Mouse (Mus musculus): ENCODE data around the gene Vmn2r95. TPM values are rescaled to one million over a fixed set of nuclear protein-coding genes. Genes with fewer than 3 reads are reported as not detected.
"Not testable (repeated sequence)": the region's sequence is repeated elsewhere in the genome, so short reads cannot be mapped to it uniquely, and the experiment has no call there.

Vmn2r95 gene
- under 1 TPM in 1 of 2 experiments, not detected in 1; 0.02 TPM for total RNA-seq (2021)
- long read RNA-seq, result 0 reads

DNA sequence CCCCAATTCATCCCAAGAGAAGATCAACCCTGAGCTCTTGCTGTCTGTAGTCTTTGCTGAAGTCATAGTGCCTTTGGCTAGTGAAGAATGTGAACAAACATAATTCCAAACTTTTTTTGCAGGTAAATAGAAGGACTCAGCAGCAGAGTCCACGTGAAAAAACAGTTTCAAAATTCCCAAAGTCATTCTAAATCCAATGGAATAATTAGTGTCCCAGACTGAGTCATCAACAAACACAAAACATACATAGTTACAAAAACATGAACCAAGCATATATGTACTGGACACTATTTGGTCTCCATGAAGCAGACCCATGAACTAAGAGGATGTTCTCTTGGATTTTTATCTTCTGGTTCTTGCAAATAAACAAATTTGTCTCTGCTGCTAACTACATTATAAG lies at the start of gene Vmn2r95:
Gene Vmn2r95 (plus strand): TSS at position 301 of the 400 bp plus-strand sequence.
- no peak for DNase-seq (ENCODE audit: low spot score in 2 of 2)

DNA sequence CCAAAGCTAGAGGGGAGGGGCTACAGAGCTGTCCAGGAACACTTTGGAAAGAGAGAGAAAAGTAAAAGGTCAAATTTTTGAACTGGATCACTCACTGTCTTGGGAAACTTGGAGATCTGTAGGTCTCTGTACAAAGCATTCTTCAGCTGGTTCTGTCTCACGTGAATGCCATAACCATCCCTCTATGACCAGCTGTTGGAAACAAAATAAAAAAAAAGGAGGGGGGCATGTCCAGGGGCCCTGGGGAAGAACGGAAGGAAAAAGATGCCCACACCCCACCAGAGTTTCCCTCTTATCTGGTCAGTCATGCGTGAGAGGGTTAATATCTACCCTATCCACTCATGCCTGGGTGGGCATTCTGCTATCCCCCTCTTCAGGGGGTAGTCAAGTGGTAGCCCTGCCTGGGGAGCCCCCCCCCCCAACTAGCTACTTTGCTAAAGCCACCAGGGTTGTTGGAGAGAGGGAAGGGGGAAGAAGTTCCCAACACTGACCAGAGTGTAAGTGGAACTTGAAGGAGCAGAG lies 31.8 kb downstream of the Vmn2r95 start:
- DNase-seq (ENCODE audit: low spot score in 2 of 2), result no peak

DNA sequence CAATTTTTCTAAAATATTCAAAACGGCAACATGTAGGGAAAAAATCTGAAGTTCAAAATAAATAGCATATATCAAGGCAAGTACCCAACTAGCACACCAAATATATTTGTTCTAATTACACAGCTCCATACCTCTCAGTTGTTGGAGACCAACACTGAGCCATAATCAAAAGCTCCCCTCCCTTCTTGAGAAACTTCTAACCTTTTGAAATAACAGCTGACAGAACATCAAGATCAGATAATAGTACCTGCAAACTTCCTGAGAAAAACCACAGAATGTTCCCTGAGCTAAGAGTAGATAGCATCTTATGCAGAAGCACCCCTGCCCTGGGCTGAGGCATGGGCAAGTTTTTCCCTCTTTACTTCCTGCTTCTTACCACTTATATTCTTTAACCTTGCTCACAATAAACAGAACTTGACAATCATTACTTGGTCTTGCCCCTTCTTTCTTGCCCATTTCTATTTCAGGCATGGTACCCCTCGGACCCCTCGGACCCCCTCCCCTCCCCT lies 34.3 kb downstream of the Vmn2r95 start:
- DNase-seq (ENCODE audit: low spot score in 2 of 2), result not testable (repeated sequence)

DNA sequence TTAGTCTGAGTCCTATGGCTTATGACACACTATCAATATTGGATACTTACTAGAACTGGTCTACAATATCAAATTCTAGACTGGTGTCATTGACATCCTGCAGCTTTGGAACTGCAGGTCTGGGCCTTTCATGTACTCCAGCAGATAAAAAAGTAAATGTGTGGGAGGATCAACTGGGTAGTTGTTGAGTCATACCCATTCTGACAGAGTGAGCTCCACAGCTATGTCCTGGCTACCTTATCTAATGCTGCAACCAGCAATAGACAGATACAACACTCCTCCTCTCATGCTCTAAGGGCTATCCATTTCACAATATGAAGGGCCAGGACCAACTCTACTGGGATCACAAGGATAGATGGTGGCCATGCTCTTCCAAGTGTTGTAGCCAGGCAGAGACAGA lies 38.8 kb downstream of the Vmn2r95 start:
- no peak for DNase-seq (ENCODE audit: low spot score in 2 of 2)

DNA sequence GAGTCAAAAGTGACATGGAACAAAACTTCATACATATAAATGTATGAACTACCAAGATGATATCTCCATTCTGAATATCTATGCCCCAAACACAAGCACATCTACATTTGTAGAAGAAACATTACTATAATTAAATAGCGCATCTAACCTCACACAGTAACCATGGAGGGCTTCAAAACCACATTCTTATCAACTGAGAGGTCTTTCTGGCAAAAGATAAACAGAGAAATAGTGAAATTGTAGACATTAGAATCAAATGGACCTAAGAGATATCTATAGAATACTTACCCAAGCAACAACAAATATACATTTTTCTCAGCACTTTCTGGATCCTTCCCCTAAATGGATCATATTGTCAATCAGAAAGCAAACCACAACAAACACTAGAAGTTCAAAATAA lies 56.0 kb downstream of the Vmn2r95 start:
- DNase-seq (ENCODE audit: low spot score in 2 of 2), result no peak

Other genes starting within 250 kb of the Vmn2r95 start
- not detected for gene Vmn2r94, start 146.3 kb upstream of the Vmn2r95 start, total RNA-seq (2021)
- gene Vmn2r93, start 126.0 kb upstream of the Vmn2r95 start, total RNA-seq (2021), result not detected
- not detected for gene Vmn2r96, start 149.1 kb downstream of the Vmn2r95 start, total RNA-seq (2021)

All from layer of hippocampus, adult 18-20 months (tissue).